9 mouse cellular contexts compared by ENCODE assay signal in genomic region chr16:4541033-4541432, GRCm38 (mm10). TPM values are rescaled to one million over a fixed set of nuclear protein-coding genes. Genes with fewer than 3 reads are reported as not detected.
DNase-seq lines count a peak whose midpoint lies in the region; ATAC-seq and TF ChIP-seq lines count a peak whose summit lies in the region.
"Had no signal": no experiment of that assay in that cellular context is flagged by ENCODE, and none has a peak within 500 bp of the region (broad histone marks: within the 10 kb centered on the region; RNA-seq: fewer than 3 reads in every experiment).

No protein-coding gene starts in this region.

- TF ChIP-seq CTCF in hindbrain, postnatal 0 days (IDR thresholded peaks at IDR 0.05; ENCODE audit: low read depth) = no peak

- no peak for DNase-seq in kidney, adult 8-10 months
- no peak for DNase-seq in embryonic facial prominence, embryonic 10.5 days (ENCODE audit: low spot score)
- no peak for DNase-seq in hindbrain, postnatal 0 days (ENCODE audit: low spot score)
- DNase-seq in left cerebral cortex, postnatal 14 days (ENCODE audit: low spot score in 2 of 2) = no peak
- DNase-seq in urinary bladder, adult 2 months (ENCODE audit: low spot score) = no peak
- DNase-seq in layer of hippocampus, adult 9-10 months (ENCODE audit: low spot score) = no peak

- no peaks in the 10 kb centered on the region; the same call in 1 of the 2 replicates for H3K9me3 ChIP-seq in kidney, embryonic 15.5 days (replicated peaks)
- 0 out of 2 replicates have a peak, but pooled peaks cover 4% of the 10 kb centered on the region for H3K9me3 ChIP-seq in embryonic facial prominence, embryonic 10.5 days
- no peaks in the 10 kb centered on the region for H3K9me3 ChIP-seq in hindbrain, postnatal 0 days (ENCODE audit: low read length)
- no peaks in the 10 kb centered on the region for H3K9me3 ChIP-seq in midbrain, embryonic 15.5 days

- no peak overlapping the region for H3K27ac ChIP-seq in kidney, embryonic 15.5 days
- peak overlapping the region; percentile 80 for H3K27ac ChIP-seq in embryonic facial prominence, embryonic 10.5 days (replicated peaks)
- H3K27ac ChIP-seq in hindbrain, postnatal 0 days = no peak overlapping the region
- H3K27ac ChIP-seq in midbrain, embryonic 15.5 days = no peak overlapping the region

- H3K9ac ChIP-seq in kidney, embryonic 15.5 days = peak overlapping the region; percentile 41; the same call in 1 of the 2 replicates
- H3K9ac ChIP-seq in hindbrain, postnatal 0 days (replicated peaks; ENCODE audit: low read length) = peak overlapping the region; percentile 40; the same call in 1 of the 2 replicates
- no peak overlapping the region for H3K9ac ChIP-seq in midbrain, embryonic 15.5 days

- ATAC-seq in kidney, embryonic 15.5 days (replicated peaks; ENCODE audit: low FRiP score) = no peak
- ATAC-seq in hindbrain, postnatal 0 days = no peak
- peak; percentile 18; the same call in 1 of the 2 replicates for ATAC-seq in midbrain, embryonic 15.5 days (replicated peaks)

- peaks cover 17% of the 10 kb centered on the region for H3K36me3 ChIP-seq in kidney, embryonic 15.5 days
- peaks cover 18% of the 10 kb centered on the region for H3K36me3 ChIP-seq in embryonic facial prominence, embryonic 10.5 days (replicated peaks)
- peaks cover 9% of the 10 kb centered on the region; the same call in 1 of the 2 replicates for H3K36me3 ChIP-seq in hindbrain, postnatal 0 days (ENCODE audit: insufficient read depth, low read length)
- 0 out of 2 replicates have a peak, but pooled peaks cover 2% of the 10 kb centered on the region for H3K36me3 ChIP-seq in midbrain, embryonic 15.5 days (replicated peaks)

- peaks cover 12% of the 10 kb centered on the region; the same call in 1 of the 2 replicates for H3K4me1 ChIP-seq in kidney, embryonic 15.5 days
- H3K4me1 ChIP-seq in embryonic facial prominence, embryonic 10.5 days = peaks cover 10% of the 10 kb centered on the region; the same call in 1 of the 2 replicates
- H3K4me1 ChIP-seq in hindbrain, postnatal 0 days (ENCODE audit: insufficient read depth, low read length) = 0 out of 2 replicates have a peak, but pooled peaks cover 5% of the 10 kb centered on the region
- H3K4me1 ChIP-seq in midbrain, embryonic 15.5 days = peaks cover 7% of the 10 kb centered on the region

- H3K27me3 ChIP-seq in kidney, embryonic 15.5 days = no peaks in the 10 kb centered on the region
- no peaks in the 10 kb centered on the region for H3K27me3 ChIP-seq in embryonic facial prominence, embryonic 10.5 days (replicated peaks; ENCODE audit: low read depth, poor library complexity, severe bottlenecking)
- no peaks in the 10 kb centered on the region for H3K27me3 ChIP-seq in hindbrain, postnatal 0 days (ENCODE audit: insufficient read depth, low read length)
- H3K27me3 ChIP-seq in midbrain, embryonic 15.5 days (replicated peaks) = no peaks in the 10 kb centered on the region
- H3K27me3 ChIP-seq: Patski had no signal

- intact Hi-C loops in left cerebral cortex, postnatal 14 days (cut with DNase I) = loop anchor here (5.0 kb wide), 1 partner anchor 224 kb away; no protein-coding TSS in a partner anchor

- WGBS in kidney, embryonic 15.5 days = 55% methylated on average over 4 of the region's 4 CpGs
- WGBS in embryonic facial prominence, embryonic 10.5 days = 61% methylated on average over 4 of the region's 4 CpGs
- 65% methylated on average over 4 of the region's 4 CpGs for WGBS in hindbrain, postnatal 0 days
- WGBS in midbrain, embryonic 15.5 days = 60% methylated on average over 4 of the region's 4 CpGs

- peak overlapping the region; percentile 51 for H3K4me3 ChIP-seq in kidney, embryonic 15.5 days (replicated peaks)
- peak overlapping the region; percentile 62 for H3K4me3 ChIP-seq in embryonic facial prominence, embryonic 10.5 days
- H3K4me3 ChIP-seq in hindbrain, postnatal 0 days (ENCODE audit: low read length) = peak overlapping the region; percentile 53
- peak overlapping the region; percentile 61 for H3K4me3 ChIP-seq in midbrain, embryonic 15.5 days

- peak overlapping the region; percentile 64 for H3K4me2 ChIP-seq in kidney, embryonic 15.5 days
- peak overlapping the region; percentile 54 for H3K4me2 ChIP-seq in hindbrain, postnatal 0 days (ENCODE audit: low read depth, low read length)
- peak overlapping the region; percentile 52 for H3K4me2 ChIP-seq in midbrain, embryonic 15.5 days

RNA-seq across cellular contexts. Expression of gene Srl, which starts 0.6 kb away (rescaled TPM):
- polyA plus RNA-seq in kidney, embryonic 15.5 days (2015; fragmentation: Nextera tagmentation; extraction: Ambion mirVana) = 19.2 and 23.8 TPM in 2 replicates
- polyA plus RNA-seq in embryonic facial prominence, embryonic 10.5 days (2016; fragmentation: Nextera tagmentation; extraction: Ambion mirVana) = 25.5 and 26.6 TPM in 2 replicates
- total RNA-seq in hindbrain, postnatal 0 days (2014; rRNA removed) = 28.3 and 50.6 TPM in 2 replicates
- polyA plus RNA-seq in hindbrain, postnatal 0 days (2015; fragmentation: Nextera tagmentation; extraction: Ambion mirVana) = 8.7 and 10.6 TPM in 2 replicates
- polyA plus RNA-seq in midbrain, embryonic 15.5 days (2015; fragmentation: Nextera tagmentation; extraction: Ambion mirVana) = 25.4 and 29.3 TPM in 2 replicates
- 10 to 100 TPM; 14.2 to 18.8 TPM for total RNA-seq in left cerebral cortex, postnatal 14 days (2021)
- 18.8 and 25.7 TPM in 2 replicates for polyA plus RNA-seq in urinary bladder, adult 2 months (2012; rRNA removed)

RNA-seq across cellular contexts. Expression of gene Tfap4, which starts 18.6 kb away (rescaled TPM):
- 24.6 and 25.7 TPM in 2 replicates for polyA plus RNA-seq in kidney, embryonic 15.5 days (2015; fragmentation: Nextera tagmentation; extraction: Ambion mirVana)
- polyA plus RNA-seq in embryonic facial prominence, embryonic 10.5 days (2016; fragmentation: Nextera tagmentation; extraction: Ambion mirVana) = 37.7 and 39.5 TPM in 2 replicates
- total RNA-seq in hindbrain, postnatal 0 days (2014; rRNA removed) = 7.8 and 9.3 TPM in 2 replicates
- polyA plus RNA-seq in hindbrain, postnatal 0 days (2015; fragmentation: Nextera tagmentation; extraction: Ambion mirVana) = 7.0 and 7.6 TPM in 2 replicates
- polyA plus RNA-seq in midbrain, embryonic 15.5 days (2015; fragmentation: Nextera tagmentation; extraction: Ambion mirVana) = 8.1 and 8.4 TPM in 2 replicates
- total RNA-seq in left cerebral cortex, postnatal 14 days (2021) = 1 to 10 TPM; 2.8 to 3.1 TPM
- 8.4 and 9.3 TPM in 2 replicates for polyA plus RNA-seq in urinary bladder, adult 2 months (2012; rRNA removed)

RNA-seq across cellular contexts. Expression of gene Glis2, which starts 53.5 kb away (rescaled TPM):
- 41.2 and 43.8 TPM in 2 replicates for polyA plus RNA-seq in kidney, embryonic 15.5 days (2015; fragmentation: Nextera tagmentation; extraction: Ambion mirVana)
- 22.2 and 22.3 TPM in 2 replicates for polyA plus RNA-seq in embryonic facial prominence, embryonic 10.5 days (2016; fragmentation: Nextera tagmentation; extraction: Ambion mirVana)
- 25.8 and 28.2 TPM in 2 replicates for total RNA-seq in hindbrain, postnatal 0 days (2014; rRNA removed)
- polyA plus RNA-seq in hindbrain, postnatal 0 days (2015; fragmentation: Nextera tagmentation; extraction: Ambion mirVana) = 12.0 and 12.5 TPM in 2 replicates
- 12.3 and 17.3 TPM in 2 replicates for polyA plus RNA-seq in midbrain, embryonic 15.5 days (2015; fragmentation: Nextera tagmentation; extraction: Ambion mirVana)
- 10 to 100 TPM; 16.3 to 18.0 TPM for total RNA-seq in left cerebral cortex, postnatal 14 days (2021)
- 40.3 and 43.3 TPM in 2 replicates for polyA plus RNA-seq in urinary bladder, adult 2 months (2012; rRNA removed)
